Mouse (Mus musculus) forebrain, embryonic 14.5 days (tissue): ENCODE results near the gene Kctd15. TPM values are rescaled to one million over a fixed set of nuclear protein-coding genes. Genes with fewer than 3 reads are reported as not detected.

Source experiments
- ATAC-seq: fragments of 200-750 bp; cut with Nextera tagmentation; 2 replicates; pipeline ENCODE4 v1.8.0; 2017; ENCODE audit warnings: mild to moderate bottlenecking, moderate library complexity
- DNase-seq: peaks from one replicate; pipeline ENCODE4 v3.0.0-alpha.2; 2015; ENCODE audit warnings: low spot score
- H3K27ac ChIP-seq: fragments of 300-500 bp; sonication (generic); 2 replicates; pipeline ENCODE4 v1.5.1; 2014; ENCODE audit warnings: low read depth, mild to moderate bottlenecking, control low read depth, low read length, moderate library complexity
- H3K27me3 ChIP-seq: fragments of 300-500 bp; sonication (generic); replicated peaks from 2 replicates; pipeline ENCODE4 v1.6.1; 2014; ENCODE audit warnings: low read length, control low read depth, mixed read lengths; ENCODE audit not compliant: control insufficient read depth, insufficient read depth
- H3K36me3 ChIP-seq: fragments of 300-500 bp; sonication (generic); 2 replicates; pipeline ENCODE4 v1.6.1; 2014; ENCODE audit warnings: low read length, control low read depth; ENCODE audit not compliant: control insufficient read depth, insufficient read depth
- H3K4me1 ChIP-seq: fragments of 300-500 bp; sonication (generic); 2 replicates; pipeline ENCODE4 v1.6.1; 2014; ENCODE audit warnings: antibody characterized with exemption, low read length, control low read depth; ENCODE audit not compliant: control insufficient read depth, insufficient read depth
- H3K4me2 ChIP-seq: fragments of 300-500 bp; sonication (generic); 2 replicates; pipeline ENCODE4 v1.6.1; 2014; ENCODE audit warnings: mild to moderate bottlenecking, control low read depth, low read length
- H3K4me3 ChIP-seq: fragments of 300-500 bp; sonication (generic); 2 replicates; pipeline ENCODE4 v1.5.1; 2014; ENCODE audit warnings: low read depth, low read length, control low read depth
- H3K9ac ChIP-seq: fragments of 300-500 bp; sonication (generic); 2 replicates; pipeline ENCODE4 v1.6.1; 2014; ENCODE audit warnings: mild to moderate bottlenecking, low read length, control low read depth, moderate library complexity
- H3K9me3 ChIP-seq: fragments of 300-500 bp; sonication (generic); replicated peaks from 2 replicates; pipeline ENCODE4 v1.6.1; 2016; ENCODE audit warnings: low read length, control low read depth, mixed read lengths; ENCODE audit not compliant: control insufficient read depth
- WGBS: fragments of 180-500 bp; shearing (Covaris S2); extraction: QIAGEN DNeasy Blood & Tissue Kit; methylation state at CpG from one replicate; pipeline ENCODE4 v1.1.7; 2014; 5-methylcytosine and 5-hydroxymethylcytosine counted together
- polyA plus RNA-seq: library from polyadenylated mRNA; unstranded; fragments of >200 nt; fragmentation: Nextera tagmentation; extraction: Ambion mirVana; gene quantifications from 2 replicates; pipeline ENCODE4 v1.2.1, GENCODE M21; 2014

The Kctd15 gene
- 13.9 and 16.0 TPM in 2 replicates for polyA plus RNA-seq

GRCm38 (mm10) chr7:34656632-34657031, at the start of gene Kctd15:
Kctd15 (minus strand) TSS chr7:34656732.
- peaks cover 9% of the 10 kb centered on the region for H3K4me1 ChIP-seq
- peak within 1 kb of the TSS; percentile 99 for H3K27ac ChIP-seq
- H3K4me3 ChIP-seq, result peak within 1 kb of the TSS; percentile 86
- WGBS, result 68% methylated on average over 5 of the region's 5 CpGs
- H3K9me3 ChIP-seq, result no peaks in the 10 kb centered on the region
- ATAC-seq (no peak), DNase-seq (no peak)
- no peaks in the 10 kb centered on the region for H3K27me3 ChIP-seq
- H3K36me3 ChIP-seq, result no peaks in the 10 kb centered on the region
- H3K9ac ChIP-seq, result peak within 1 kb of the TSS; percentile 97
- peak within 1 kb of the TSS; percentile 74 for H3K4me2 ChIP-seq

GRCm38 (mm10) chr7:34704401-34704800, 47.9 kb upstream of the Kctd15 start:
- 26% methylated on average over 4 of the region's 4 CpGs for WGBS
- H3K9ac ChIP-seq, result no peak overlapping the region
- no peak for ATAC-seq

DNA sequence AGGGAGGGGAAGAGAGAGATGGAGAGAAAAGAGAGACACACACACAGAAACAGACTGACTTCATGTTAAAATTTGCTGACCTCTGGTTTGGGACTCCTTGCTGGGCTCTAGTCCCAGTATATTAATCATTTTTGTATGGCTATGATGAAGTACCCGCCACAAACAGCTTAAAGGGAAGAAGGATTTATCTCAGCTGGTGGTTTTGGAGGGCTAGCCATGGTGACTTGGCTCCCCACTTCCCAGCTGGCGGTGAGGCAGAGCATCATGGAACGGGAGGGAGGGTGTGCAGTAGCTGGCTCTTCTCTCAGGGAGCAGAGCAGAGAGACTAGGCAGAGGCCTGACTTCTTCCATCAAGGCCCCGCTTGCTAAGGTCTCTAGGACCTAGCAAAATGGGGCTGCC, 46.9 kb upstream of the Kctd15 start:
- Histone ChIP-seq H3K4me2 (no peak overlapping the region), H3K27ac (no peak overlapping the region), H3K9ac (no peak overlapping the region), H3K36me3 (no peaks in the 10 kb centered on the region), H3K9me3 (no peaks in the 10 kb centered on the region), H3K27me3 (no peaks in the 10 kb centered on the region), H3K4me3 (no peak overlapping the region), H3K4me1 (no peaks in the 10 kb centered on the region)
- no peak for ATAC-seq
- DNase-seq, result no peak
- WGBS, result 50% methylated on average over 4 of the region's 4 CpGs

More at GRCm38 (mm10) chr7:34704401-34704800, 47.9 kb upstream of the Kctd15 start:
- no peak for DNase-seq
- H3K4me3 ChIP-seq, result no peak overlapping the region
- no peak overlapping the region for H3K4me2 ChIP-seq
- H3K9me3 ChIP-seq, result no peaks in the 10 kb centered on the region
- H3K36me3 ChIP-seq, result no peaks in the 10 kb centered on the region
- no peaks in the 10 kb centered on the region for H3K4me1 ChIP-seq
- no peak overlapping the region for H3K27ac ChIP-seq
- no peaks in the 10 kb centered on the region for H3K27me3 ChIP-seq

DNA sequence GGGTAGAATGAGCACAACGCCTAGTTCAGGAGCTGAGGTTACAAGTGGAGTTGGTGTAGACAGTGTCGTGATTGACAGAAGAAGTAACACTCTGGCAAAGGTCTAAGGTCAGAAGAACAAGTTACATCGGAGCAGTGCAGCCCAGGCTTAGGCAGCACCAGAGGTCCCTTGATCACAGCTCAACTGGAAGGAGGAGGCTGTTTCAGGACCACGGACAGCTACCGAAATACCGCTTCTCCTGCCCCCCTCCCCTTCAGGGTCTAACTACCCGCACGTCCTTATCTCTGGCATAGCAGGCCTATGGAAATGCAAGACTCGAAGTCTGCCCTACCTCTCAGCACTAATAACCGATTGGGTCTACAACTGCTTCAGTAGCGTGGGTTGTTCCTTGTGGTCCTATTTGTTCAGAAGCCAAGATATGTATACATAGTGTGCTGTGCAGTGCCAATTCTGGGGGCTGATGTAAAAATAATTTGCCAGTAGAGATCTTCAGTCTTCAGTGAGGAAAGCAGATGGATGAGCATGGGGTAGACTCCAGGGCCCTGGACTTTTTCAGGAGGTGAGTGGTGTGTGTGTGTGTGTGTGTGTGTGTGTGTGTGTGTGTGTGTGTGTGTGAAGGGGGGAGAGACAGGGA, 46.3 kb upstream of the Kctd15 start:
- Histone ChIP-seq H3K4me3 (no peak overlapping the region), H3K4me2 (no peak overlapping the region), H3K36me3 (no peaks in the 10 kb centered on the region), H3K9ac (no peak overlapping the region), H3K27ac (no peak overlapping the region), H3K27me3 (no peaks in the 10 kb centered on the region), H3K9me3 (no peaks in the 10 kb centered on the region), H3K4me1 (no peaks in the 10 kb centered on the region)
- ATAC-seq (no peak), DNase-seq (no peak)
- 21% methylated on average over 11 of the region's 11 CpGs for WGBS

- H3K4me3 ChIP-seq, result no peak overlapping the region
- no peaks in the 10 kb centered on the region for H3K9me3 ChIP-seq
- no peaks in the 10 kb centered on the region for H3K36me3 ChIP-seq
- no peak for ATAC-seq
- H3K4me2 ChIP-seq, result no peak overlapping the region
- H3K4me1 ChIP-seq, result no peaks in the 10 kb centered on the region; the same call in 1 of the 2 replicates
- H3K9ac ChIP-seq, result no peak overlapping the region
- no peak overlapping the region for H3K27ac ChIP-seq
- 74% methylated on average over 3 of the region's 3 CpGs for WGBS
- no peak for DNase-seq
- no peaks in the 10 kb centered on the region for H3K27me3 ChIP-seq
Measured at GRCm38 (mm10) chr7:34699888-34700287, 43.4 kb upstream of the Kctd15 start.

DNA sequence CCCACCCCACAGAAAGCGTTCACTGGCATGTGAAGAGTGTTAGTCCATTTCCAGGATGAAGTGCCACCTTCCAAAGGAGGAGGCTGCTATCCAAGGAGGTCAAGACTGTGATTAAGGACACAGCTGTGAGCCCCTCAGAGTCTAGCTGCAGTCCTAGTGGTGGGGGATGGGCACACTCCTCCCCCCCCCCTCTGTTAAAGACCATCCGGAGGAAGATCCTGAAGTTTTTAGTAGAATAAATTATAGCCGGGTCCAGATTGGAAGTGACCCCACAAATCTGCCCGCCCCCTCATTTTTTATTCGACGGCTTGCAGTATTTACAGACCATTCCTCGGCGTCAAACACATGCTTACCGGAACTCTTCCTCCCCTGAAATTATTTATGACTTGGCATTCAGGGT, 41.7 kb upstream of the Kctd15 start:
- no peaks in the 10 kb centered on the region; the same call in 1 of the 2 replicates for H3K4me1 ChIP-seq

GRCm38 (mm10) chr7:34696086-34696485, 39.6 kb upstream of the Kctd15 start:
- no peaks in the 10 kb centered on the region; the same call in 1 of the 2 replicates for H3K4me1 ChIP-seq
- no peak overlapping the region for H3K4me3 ChIP-seq
- no peak overlapping the region for H3K27ac ChIP-seq
- no peaks in the 10 kb centered on the region for H3K9me3 ChIP-seq
- no peaks in the 10 kb centered on the region for H3K27me3 ChIP-seq
- no peak overlapping the region for H3K9ac ChIP-seq
- no peaks in the 10 kb centered on the region for H3K36me3 ChIP-seq
- no peak overlapping the region for H3K4me2 ChIP-seq
- WGBS, result 68% methylated on average over 9 of the region's 9 CpGs
- DNase-seq (no peak), ATAC-seq (no peak)

More for the DNA sequence above, 41.7 kb upstream of the Kctd15 start:
- 94% methylated on average over 9 of the region's 9 CpGs for WGBS
- H3K27me3 ChIP-seq, result no peaks in the 10 kb centered on the region
- H3K9me3 ChIP-seq, result no peaks in the 10 kb centered on the region
- H3K4me2 ChIP-seq, result no peak overlapping the region
- H3K9ac ChIP-seq, result no peak overlapping the region
- H3K36me3 ChIP-seq, result no peaks in the 10 kb centered on the region
- no peak for DNase-seq
- H3K4me3 ChIP-seq, result no peak overlapping the region
- ATAC-seq, result no peak
- no peak overlapping the region for H3K27ac ChIP-seq

DNA sequence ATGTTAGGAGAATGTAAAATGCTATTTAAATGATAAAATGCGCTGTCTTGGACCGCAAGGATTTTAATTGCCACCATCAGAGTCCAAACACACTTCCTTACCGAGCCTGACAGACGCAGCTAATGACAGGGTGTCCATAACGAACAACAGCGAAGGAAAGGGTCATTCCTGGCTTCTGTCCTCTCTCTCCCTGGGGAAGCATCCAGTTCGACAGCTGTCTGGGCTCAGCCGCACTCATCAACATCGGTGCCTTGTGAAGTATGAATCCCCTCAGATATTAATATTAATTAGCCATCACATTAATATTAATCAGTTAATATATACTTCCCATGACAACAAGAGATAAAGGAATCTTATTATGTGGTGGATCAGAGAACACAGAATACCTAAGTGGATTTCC, 38.4 kb upstream of the Kctd15 start:
- no peak overlapping the region for H3K27ac ChIP-seq
- WGBS, result 42% methylated on average over 9 of the region's 9 CpGs
- no peaks in the 10 kb centered on the region; the same call in 1 of the 2 replicates for H3K4me1 ChIP-seq
- 0 out of 2 replicates have a peak, but pooled peaks have one; percentile 20 for ATAC-seq
- no peak overlapping the region for H3K9ac ChIP-seq
- H3K36me3 ChIP-seq, result no peaks in the 10 kb centered on the region
- no peak overlapping the region for H3K4me2 ChIP-seq
- peak; percentile 37 for DNase-seq
- no peaks in the 10 kb centered on the region for H3K9me3 ChIP-seq
- H3K4me3 ChIP-seq, result no peak overlapping the region
- no peaks in the 10 kb centered on the region for H3K27me3 ChIP-seq

- H3K4me2 ChIP-seq, result no peak overlapping the region
- H3K36me3 ChIP-seq, result no peaks in the 10 kb centered on the region
- no peak overlapping the region for H3K27ac ChIP-seq
- no peaks in the 10 kb centered on the region; the same call in 1 of the 2 replicates for H3K4me1 ChIP-seq
- no peaks in the 10 kb centered on the region for H3K27me3 ChIP-seq
- H3K9ac ChIP-seq, result no peak overlapping the region
- no peaks in the 10 kb centered on the region for H3K9me3 ChIP-seq
- no peak overlapping the region for H3K4me3 ChIP-seq
- 95% methylated on average over 13 of the region's 13 CpGs for WGBS
- no peak for DNase-seq
- ATAC-seq, result no peak
Measured at GRCm38 (mm10) chr7:34693916-34694315, 37.4 kb upstream of the Kctd15 start.
